Mouse (Mus musculus): ENCODE measurements around the gene Gstm1.

- TF ChIP-seq POLR2A (IDR thresholded peaks at IDR 0.05; ENCODE audit: borderline replicate concordance, control insufficient read depth, low read depth, low read length) = no peak
- no peak for TF ChIP-seq CTCF (IDR thresholded peaks at IDR 0.05; ENCODE audit: control insufficient read depth, insufficient read depth, low read length)
Observed at GRCm38 (mm10) chr3:107986041-107986562, 31.7 kb downstream of the Gstm1 start, which contains the start of gene Gstm2.

Data from bone marrow, adult 2 months (tissue).